Mouse (Mus musculus) MEL (cell line): ENCODE data around the gene A130010J15Rik. TPM values are rescaled to one million over a fixed set of nuclear protein-coding genes. Genes with fewer than 3 reads are reported as not detected.

Source experiments
- DNase-seq: peaks from one replicate; pipeline ENCODE4 v3.0.0; 2011; ENCODE audit warnings: low read depth, low spot score
- H3K27ac ChIP-seq: 2 replicates; pipeline ENCODE4 v1.5.1; 2012; ENCODE audit warnings: low read depth, mild to moderate bottlenecking, control low read depth, low read length, moderate library complexity; ENCODE audit not compliant: control insufficient read depth
- H3K27me3 ChIP-seq, 2 experiments: fragments of 150-350 bp in 1 of 2; sonication (generic) in 1 of 2; 2 replicates each; pipeline ENCODE4 v1.6.1; 2012; ENCODE audit warnings: low read length in 2 of 2, mild to moderate bottlenecking in 2 of 2, improper control_type of control experiment in 1 of 2, moderate library complexity in 1 of 2; ENCODE audit not compliant: insufficient read depth in 2 of 2, control insufficient read depth in 1 of 2
- H3K36me3 ChIP-seq, 2 experiments: 2 replicates each; pipeline ENCODE4 v1.6.1; 2012 to 2014; ENCODE audit warnings: low read length in 2 of 2, improper control_type of control experiment in 1 of 2, inconsistent platforms in 1 of 2, mild to moderate bottlenecking in 1 of 2; ENCODE audit not compliant: insufficient read depth in 2 of 2, control insufficient read depth in 1 of 2
- H3K4me1 ChIP-seq, 2 experiments: fragments of 150-350 bp in 1 of 2; sonication (generic) in 1 of 2; 2 replicates each; pipeline ENCODE4 v1.6.1; 2012; ENCODE audit warnings: low read length in 2 of 2, improper control_type of control experiment in 1 of 2, mild to moderate bottlenecking in 1 of 2; ENCODE audit not compliant: insufficient read depth in 2 of 2, control insufficient read depth in 1 of 2
- H3K4me3 ChIP-seq, 2 experiments: fragments of 150-350 bp in 1 of 2; sonication (generic) in 1 of 2; 2 replicates each; pipeline ENCODE4 v1.5.1; 2012; ENCODE audit warnings: low read depth in 2 of 2, low read length in 2 of 2, mild to moderate bottlenecking in 2 of 2, moderate library complexity in 2 of 2, control low read depth in 1 of 2, improper control_type of control experiment in 1 of 2; ENCODE audit not compliant: control insufficient read depth in 1 of 2, insufficient read depth in 1 of 2
- H3K79me2 ChIP-seq: 2 replicates; pipeline ENCODE4 v1.6.1; 2012; ENCODE audit warnings: mild to moderate bottlenecking, low read length, moderate library complexity; ENCODE audit not compliant: control insufficient read depth, poor library complexity, insufficient read depth
- H3K9ac ChIP-seq: 2 replicates; pipeline ENCODE4 v1.6.1; 2012; ENCODE audit warnings: low read depth, mild to moderate bottlenecking, control low read depth, low read length, moderate library complexity; ENCODE audit not compliant: control insufficient read depth, poor library complexity, severe bottlenecking
- H3K9me3 ChIP-seq: fragments of 150-350 bp; sonication (generic); replicated peaks from 2 replicates; pipeline ENCODE4 v1.6.1; 2012; ENCODE audit warnings: mild to moderate bottlenecking, low read length, improper control_type of control experiment, moderate library complexity; ENCODE audit not compliant: insufficient read depth
- BHLHE40 ChIP-seq: IDR thresholded peaks from 2 replicates; pipeline ENCODE4 v1.6.1; 2012; ENCODE audit warnings: low read depth, mild to moderate bottlenecking, inconsistent platforms, low read length, improper control_type of control experiment, borderline replicate concordance
- CHD1 ChIP-seq: IDR thresholded peaks from 2 replicates; pipeline ENCODE4 v1.6.1; 2012; ENCODE audit warnings: low read depth, mild to moderate bottlenecking, inconsistent platforms, low read length, improper control_type of control experiment
- E2F4 ChIP-seq: IDR thresholded peaks from 2 replicates; pipeline ENCODE4 v1.6.1; 2011; ENCODE audit warnings: low read depth, low read length, improper control_type of control experiment, borderline replicate concordance
- ELF1 ChIP-seq: IDR thresholded peaks from 2 replicates; pipeline ENCODE4 v1.6.1; 2014; ENCODE audit warnings: low read depth, mild to moderate bottlenecking, inconsistent platforms, low read length, improper control_type of control experiment, moderate library complexity
- ETS1 ChIP-seq: IDR thresholded peaks from 2 replicates; pipeline ENCODE4 v1.6.1; 2012; ENCODE audit warnings: low read depth, mild to moderate bottlenecking, inconsistent platforms, low read length, improper control_type of control experiment, moderate library complexity
- GABPA ChIP-seq: IDR thresholded peaks from 2 replicates; pipeline ENCODE4 v1.6.1; 2012; ENCODE audit warnings: low read depth, mild to moderate bottlenecking, inconsistent platforms, low read length, improper control_type of control experiment, moderate library complexity
- JUND ChIP-seq: IDR thresholded peaks from 2 replicates; pipeline ENCODE4 v1.6.1; 2011; ENCODE audit warnings: low read depth, mild to moderate bottlenecking, improper control_type of control experiment, low read length
- KAT2A ChIP-seq: conservative IDR thresholded peaks from 2 replicates; pipeline ENCODE4 v1.6.1; 2012; ENCODE audit warnings: low read depth, low read length, improper control_type of control experiment, inconsistent platforms
- MAFK ChIP-seq: IDR thresholded peaks from 2 replicates; pipeline ENCODE4 v1.6.1; 2011; ENCODE audit warnings: low read depth, mild to moderate bottlenecking, low read length, improper control_type of control experiment, borderline replicate concordance
- MAZ ChIP-seq: IDR thresholded peaks from 2 replicates; pipeline ENCODE4 v1.6.1; 2012; ENCODE audit warnings: low read depth, mild to moderate bottlenecking, inconsistent platforms, low read length, improper control_type of control experiment
- MEF2A ChIP-seq: IDR thresholded peaks from 2 replicates; pipeline ENCODE4 v1.6.1; 2014; ENCODE audit warnings: low read depth, mild to moderate bottlenecking, inconsistent platforms, low read length, improper control_type of control experiment; ENCODE audit not compliant: poor library complexity, insufficient replicate concordance, severe bottlenecking; ENCODE audit errors: extremely low read depth
- MYB ChIP-seq: IDR thresholded peaks from 2 replicates; pipeline ENCODE4 v1.6.1; 2011; ENCODE audit warnings: mild to moderate bottlenecking, low read depth, low read length, improper control_type of control experiment
- NELFE ChIP-seq: IDR thresholded peaks from 2 replicates; pipeline ENCODE4 v1.6.1; 2011; ENCODE audit warnings: low read depth, low read length, improper control_type of control experiment
- POLR2A ChIP-seq, 2 experiments: IDR thresholded peaks; 2 replicates each; pipeline ENCODE4 v1.6.1; 2011 to 2012; ENCODE audit warnings: low read length in 2 of 2, mild to moderate bottlenecking in 2 of 2, control low read depth in 1 of 2, improper control_type of control experiment in 1 of 2, low read depth in 1 of 2, moderate library complexity in 1 of 2; ENCODE audit not compliant: control insufficient read depth in 1 of 2, insufficient read depth in 1 of 2, poor library complexity in 1 of 2
- POLR2AphosphoS5 ChIP-seq: IDR thresholded peaks from 2 replicates; pipeline ENCODE4 v1.6.1; 2012; ENCODE audit warnings: low read depth, borderline replicate concordance, mild to moderate bottlenecking, inconsistent platforms, low read length, moderate library complexity, mixed read lengths
- RAD21 ChIP-seq: IDR thresholded peaks from 2 replicates; pipeline ENCODE4 v1.6.1; 2011; ENCODE audit warnings: mild to moderate bottlenecking, low read depth, low read length, improper control_type of control experiment
- SMC3 ChIP-seq: IDR thresholded peaks from 2 replicates; pipeline ENCODE4 v1.6.1; 2011; ENCODE audit warnings: low read depth, low read length, improper control_type of control experiment
- TAL1 ChIP-seq: IDR thresholded peaks from 2 replicates; pipeline ENCODE4 v1.6.1; 2012; ENCODE audit warnings: mild to moderate bottlenecking, inconsistent platforms, low read length, moderate library complexity, mixed read lengths
- TBP ChIP-seq: IDR thresholded peaks from 2 replicates; pipeline ENCODE4 v1.8.0; 2011; ENCODE audit warnings: low read depth, low read length, improper control_type of control experiment
- TCF12 ChIP-seq: IDR thresholded peaks from 2 replicates; pipeline ENCODE4 v1.6.1; 2014; ENCODE audit warnings: low read depth, mild to moderate bottlenecking, inconsistent platforms, low read length, improper control_type of control experiment, moderate library complexity
- ZMIZ1 ChIP-seq: IDR thresholded peaks from 2 replicates; pipeline ENCODE4 v1.6.1; 2012; ENCODE audit warnings: low read depth, mild to moderate bottlenecking, inconsistent platforms, low read length, improper control_type of control experiment, moderate library complexity
- polyA plus RNA-seq, 2 experiments: library from polyadenylated mRNA; stranded (reverse) in 1 of 2; unstranded in 1 of 2; fragments of >175 nt in 1 of 2; fragments of >200 nt in 1 of 2; gene quantifications; 2 replicates each; pipeline versions ENCODE4 v1.2.1 to v1.2.4; 2012; ENCODE audit warnings: low replicate concordance in 2 of 2, low read depth in 1 of 2; ENCODE audit not compliant: insufficient read length in 2 of 2, insufficient read depth in 1 of 2, missing spikeins in 1 of 2
- total RNA-seq: library from RNA; depleted of rRNA; stranded (reverse); fragments of 300-350 nt; gene quantifications from 2 replicates; pipeline ENCODE4 v1.2.3, GENCODE M21; 2012

A130010J15Rik gene
- total and polyA plus RNA-seq, 3 experiments, result 5.8 to 13.2 TPM; not detected in 1

GRCm38 (mm10) chr1:193211371-193211770 lies 43.5 kb downstream of the A130010J15Rik start:
- Histone ChIP-seq H3K4me1 (no peaks in the 10 kb centered on the region), H3K27ac (no peak overlapping the region), H3K9me3 (no peaks in the 10 kb centered on the region), H3K27me3 (no peaks in the 10 kb centered on the region; a peak in 1 of 4 replicates), H3K79me2 (no peaks in the 10 kb centered on the region), H3K4me3 (no peak overlapping the region), H3K36me3 (no peaks in the 10 kb centered on the region), H3K9ac (no peak overlapping the region)
- TF ChIP-seq CHD1 (no peak), TBP (no peak), E2F4 (no peak), MYB (no peak), JUND (no peak), BHLHE40 (no peak), MEF2A (no peak), ELF1 (no peak), SMC3 (no peak), MAFK (no peak), MAZ (no peak), KAT2A (no peak), POLR2A (IDR thresholded peaks at IDR 0.05; ENCODE audit: control insufficient read depth in 1 of 2, insufficient read depth in 1 of 2, low read depth in 1 of 2, low read length in 2 of 2, poor library complexity in 1 of 2) (no peak), GABPA (no peak), ETS1 (no peak), TCF12 (no peak), TAL1 (no peak)
- no peak for DNase-seq

- Histone ChIP-seq H3K27ac (no peak overlapping the region), H3K9ac (no peak overlapping the region), H3K36me3 (no peaks in the 10 kb centered on the region), H3K9me3 (no peaks in the 10 kb centered on the region), H3K27me3 (no peaks in the 10 kb centered on the region; a peak in 1 of 4 replicates), H3K79me2 (no peaks in the 10 kb centered on the region), H3K4me1 (no peaks in the 10 kb centered on the region), H3K4me3 (no peak overlapping the region)
- no peak for TF ChIP-seq POLR2AphosphoS5
- TF ChIP-seq JUND, result no peak
- TF ChIP-seq TCF12, result no peak
- no peak for TF ChIP-seq POLR2A (IDR thresholded peaks at IDR 0.05; ENCODE audit: control insufficient read depth in 1 of 2, insufficient read depth in 1 of 2, low read depth in 1 of 2, low read length in 2 of 2, poor library complexity in 1 of 2)
- no peak for TF ChIP-seq RAD21
- no peak for TF ChIP-seq MAZ
- no peak for TF ChIP-seq BHLHE40
- TF ChIP-seq ZMIZ1, result no peak
- no peak for TF ChIP-seq SMC3
- TF ChIP-seq NELFE, result no peak
- no peak for TF ChIP-seq ETS1
- DNase-seq, result no peak
Observed at GRCm38 (mm10) chr1:193214053-193214452, 46.2 kb downstream of the A130010J15Rik start.
